Mouse (Mus musculus) layer of hippocampus, adult 8-10 months (tissue): Measurements from ENCODE around the gene Igdcc4. TPM values are rescaled to one million over a fixed set of nuclear protein-coding genes. Genes with fewer than 3 reads are reported as not detected.

Experiments
- total RNA-seq, 4 experiments: library from RNA; stranded (reverse); gene quantifications; 2 replicates each; pipeline ENCODE4 v1.2.4; 2022

The Igdcc4 gene
- total RNA-seq, 4 experiments from 2014 or later = 44.3 to 49.9 (median 46.7) TPM

Other genes starting within 250 kb of the Igdcc4 start
- under 1 TPM; 0.08 to 0.30 (median 0.15) TPM for gene Slc24a1, start 149.9 kb upstream of the Igdcc4 start, total RNA-seq
- gene Ints14, start 140.6 kb upstream of the Igdcc4 start, total RNA-seq = 10 to 100 TPM; 19.3 to 22.6 (median 20.1) TPM
- 100 to 1,000 TPM; 142 to 169 (median 158) TPM for gene Hacd3, start 79.8 kb upstream of the Igdcc4 start, total RNA-seq
- 100 to 1,000 TPM; 144 to 176 (median 162) TPM for gene Dpp8, start 69.1 kb upstream of the Igdcc4 start, total RNA-seq
- gene Igdcc3, start 39.7 kb downstream of the Igdcc4 start, total RNA-seq = 1 to 10 TPM; 2.3 to 3.2 (median 2.5) TPM
- 1 to 10 TPM; 4.4 to 6.0 (median 5.6) TPM for gene Parp16, start 93.9 kb downstream of the Igdcc4 start, total RNA-seq
- gene Cilp, start 163.7 kb downstream of the Igdcc4 start, total RNA-seq = under 1 TPM in 2 of 4 experiments, not detected in 2; 0.10 to 0.16 TPM
- 10 to 100 TPM; 31.8 to 35.7 (median 32.3) TPM for gene Clpx, start 192.8 kb downstream of the Igdcc4 start, total RNA-seq
- gene Pdcd7, start 244.6 kb downstream of the Igdcc4 start, total RNA-seq = 10 to 100 TPM; 27.6 to 31.2 (median 29.1) TPM